Mouse (Mus musculus) liver, adult 2 months (tissue): Measurements from ENCODE around the gene Anapc5.

Experiments
- CTCF ChIP-seq: fragments of 200-500 bp; IDR thresholded peaks from 2 replicates; pipeline ENCODE4 v1.5.1; 2011; ENCODE audit warnings: low read depth, low read length, control low read depth
- POLR2A ChIP-seq: fragments of 200-500 bp; IDR thresholded peaks from 2 replicates; pipeline ENCODE4 v1.6.1; 2011; ENCODE audit warnings: low read length, control low read depth; ENCODE audit not compliant: insufficient read depth; ENCODE audit errors: extremely low read depth

DNA sequence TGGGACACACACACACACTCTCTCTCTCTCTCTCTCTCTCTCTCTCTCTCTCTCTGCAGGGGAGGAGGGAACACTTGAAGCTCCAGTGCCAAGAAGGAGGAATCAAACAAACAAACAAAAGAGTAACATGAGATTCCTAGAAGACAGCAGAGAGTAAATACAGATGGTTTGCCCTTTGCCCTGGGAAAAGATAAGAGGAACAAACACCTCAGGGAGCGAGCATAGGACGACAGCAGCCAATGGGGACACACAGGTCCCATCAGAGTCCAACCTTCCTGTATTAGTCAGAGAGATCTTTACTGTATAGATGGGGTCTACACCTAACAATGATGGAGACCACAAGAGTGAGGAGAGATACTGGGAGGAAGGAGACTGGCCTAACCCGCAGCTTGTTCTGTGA is 23.3 kb downstream of the Anapc5 start:
- no peak for TF ChIP-seq CTCF
- no peak for TF ChIP-seq POLR2A
